Mouse (Mus musculus) telencephalon, adult 2 months (tissue): ENCODE measurements at regions not wholly inside any gene's neighbourhood (a gene's known extent, or its start where the extent isn't known, plus 50 kb on each side); places are given as distances from the start of the nearest gene placed in this dataset.

Experiments
- DNase-seq: peaks from one replicate; pipeline ENCODE4 v3.0.0-alpha.2; 2011; ENCODE audit warnings: low read depth, low spot score

GRCm38 (mm10) chr3:52861538-52861937 is 155.5 kb downstream of the Cog6 start:
- DNase-seq: no peak

GRCm38 (mm10) chr3:52859848-52860247 is 157.2 kb downstream of the Cog6 start:
- DNase-seq: no peak

GRCm38 (mm10) chr3:52859266-52859825 is 157.7 kb downstream of the Cog6 start:
- DNase-seq: no peak

- DNase-seq: no peak
Measured at GRCm38 (mm10) chr3:52858259-52858658, 158.8 kb downstream of the Cog6 start.

GRCm38 (mm10) chr3:52857076-52857475 is 160.0 kb downstream of the Cog6 start:
- no peak for DNase-seq

- DNase-seq: no peak
Measured at GRCm38 (mm10) chr3:52854560-52854959, 162.5 kb downstream of the Cog6 start.

GRCm38 (mm10) chr3:52853126-52853525 is 163.9 kb downstream of the Cog6 start:
- DNase-seq: no peak

GRCm38 (mm10) chr3:52845166-52845565 is 171.9 kb downstream of the Cog6 start:
- no peak for DNase-seq

GRCm38 (mm10) chr3:52843998-52844397 is 173.0 kb downstream of the Cog6 start:
- DNase-seq: peak; percentile 39

- DNase-seq: no peak
Measured at GRCm38 (mm10) chr3:52842866-52843425, 174.1 kb downstream of the Cog6 start.

- DNase-seq: no peak
Measured at GRCm38 (mm10) chr3:52840160-52840953, 176.7 kb downstream of the Cog6 start.

GRCm38 (mm10) chr3:52838020-52838419 is 179.0 kb downstream of the Cog6 start:
- DNase-seq: no peak

GRCm38 (mm10) chr3:52837527-52837926 is 179.5 kb downstream of the Cog6 start:
- peak; percentile 16 for DNase-seq

- DNase-seq: no peak
Measured at GRCm38 (mm10) chr3:52836780-52837179, 180.3 kb downstream of the Cog6 start.

GRCm38 (mm10) chr3:52832421-52832820 is 184.6 kb downstream of the Cog6 start:
- no peak for DNase-seq

- DNase-seq: no peak
Measured at GRCm38 (mm10) chr3:52831986-52832385, 185.1 kb downstream of the Cog6 start.

GRCm38 (mm10) chr3:52830101-52830500 is 186.9 kb downstream of the Cog6 start:
- DNase-seq: no peak

GRCm38 (mm10) chr3:52829069-52829468 is 188.0 kb downstream of the Cog6 start:
- DNase-seq: no peak

- no peak for DNase-seq
Measured at GRCm38 (mm10) chr3:52828473-52828872, 188.6 kb downstream of the Cog6 start.

- DNase-seq: no peak
Measured at GRCm38 (mm10) chr3:52822848-52823247, 194.2 kb downstream of the Cog6 start.

GRCm38 (mm10) chr3:52821450-52821849 is 195.6 kb downstream of the Cog6 start:
- no peak for DNase-seq

- no peak for DNase-seq
Measured at GRCm38 (mm10) chr3:52818401-52818800, 198.6 kb downstream of the Cog6 start.

- DNase-seq: no peak
Measured at GRCm38 (mm10) chr3:52817416-52817815, 199.6 kb downstream of the Cog6 start.
